Mouse (Mus musculus) neural tube, embryonic 14.5 days (tissue): ENCODE results near the gene Dclre1b. TPM values are rescaled to one million over a fixed set of nuclear protein-coding genes. Genes with fewer than 3 reads are reported as not detected.
"Not testable (repeated sequence)": the region's sequence is repeated elsewhere in the genome, so short reads cannot be mapped to it uniquely, and the experiment has no call there.

Experiments
- ATAC-seq: fragments of 200-750 bp; cut with Nextera tagmentation; 2 replicates; pipeline ENCODE4 v1.8.0; 2017; ENCODE audit warnings: low read depth, mild to moderate bottlenecking, moderate TSS enrichment, moderate library complexity
- H3K27ac ChIP-seq: fragments of 300-500 bp; sonication (generic); 2 replicates; pipeline ENCODE4 v1.5.1; 2014; ENCODE audit warnings: low read depth, mild to moderate bottlenecking, control low read depth, low read length, moderate library complexity, mixed read lengths
- H3K27me3 ChIP-seq: fragments of 300-500 bp; sonication (generic); 2 replicates; pipeline ENCODE4 v1.6.1; 2014; ENCODE audit warnings: low read length; ENCODE audit not compliant: control insufficient read depth, insufficient read depth
- H3K36me3 ChIP-seq: fragments of 300-500 bp; sonication (generic); 2 replicates; pipeline ENCODE4 v1.6.1; 2014; ENCODE audit warnings: low read length, mixed read lengths; ENCODE audit not compliant: control insufficient read depth, insufficient read depth
- H3K4me1 ChIP-seq: fragments of 300-500 bp; sonication (generic); 2 replicates; pipeline ENCODE4 v1.6.1; 2014; ENCODE audit warnings: low read length; ENCODE audit not compliant: control insufficient read depth, insufficient read depth
- H3K4me2 ChIP-seq: fragments of 300-500 bp; sonication (generic); 2 replicates; pipeline ENCODE4 v1.6.1; 2014; ENCODE audit warnings: mild to moderate bottlenecking, low read depth, low read length, control low read depth
- H3K4me3 ChIP-seq: fragments of 300-500 bp; sonication (generic); 2 replicates; pipeline ENCODE4 v1.5.1; 2014; ENCODE audit warnings: low read depth, low read length, control low read depth, mixed read lengths
- H3K9ac ChIP-seq: fragments of 300-500 bp; sonication (generic); replicated peaks from 2 replicates; pipeline ENCODE4 v1.6.1; 2014; ENCODE audit warnings: low read depth, mild to moderate bottlenecking, control low read depth, low read length, mixed read lengths
- H3K9me3 ChIP-seq: fragments of 300-500 bp; sonication (generic); 2 replicates; pipeline ENCODE4 v1.6.1; 2016; ENCODE audit warnings: low read length; ENCODE audit not compliant: control insufficient read depth
- WGBS: fragments of 180-500 bp; shearing (Covaris S2); extraction: QIAGEN DNeasy Blood & Tissue Kit; methylation state at CpG from one replicate; pipeline ENCODE4 v1.1.7; 2014; 5-methylcytosine and 5-hydroxymethylcytosine counted together
- polyA plus RNA-seq: library from polyadenylated mRNA; unstranded; fragments of >200 nt; fragmentation: Nextera tagmentation; extraction: Ambion mirVana; gene quantifications from 2 replicates; pipeline ENCODE4 v1.2.1, GENCODE M21; 2014

The Dclre1b gene
- polyA plus RNA-seq, 1 experiment from 2014 or later, result 22.6 TPM

DNA sequence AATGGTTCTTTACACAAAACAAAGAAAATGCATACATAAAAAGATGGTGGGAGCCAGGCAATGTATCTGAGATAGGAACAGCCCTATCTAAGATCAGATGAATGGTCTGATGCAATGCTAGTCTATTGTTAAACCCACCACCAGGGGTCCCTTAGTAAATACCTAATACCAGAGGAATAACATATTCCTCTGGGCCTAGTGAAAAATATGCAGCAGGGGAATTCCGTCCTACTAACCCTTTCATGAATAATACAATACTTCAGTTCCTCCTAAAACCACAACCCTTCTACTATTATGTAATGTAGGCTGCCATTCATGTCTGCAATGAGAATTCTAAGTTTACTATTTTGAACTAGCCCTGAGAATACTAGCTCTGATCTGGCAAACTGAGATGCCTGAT is 21.4 kb upstream of the Dclre1b start:
- H3K36me3 ChIP-seq, H3K9me3 ChIP-seq, H3K4me3 ChIP-seq, ATAC-seq, H3K4me2 ChIP-seq, H3K4me1 ChIP-seq, H3K27me3 ChIP-seq, H3K27ac ChIP-seq, H3K9ac ChIP-seq: not testable (repeated sequence)
- WGBS, result 60% methylated on average over 1 of the region's 1 CpGs

DNA sequence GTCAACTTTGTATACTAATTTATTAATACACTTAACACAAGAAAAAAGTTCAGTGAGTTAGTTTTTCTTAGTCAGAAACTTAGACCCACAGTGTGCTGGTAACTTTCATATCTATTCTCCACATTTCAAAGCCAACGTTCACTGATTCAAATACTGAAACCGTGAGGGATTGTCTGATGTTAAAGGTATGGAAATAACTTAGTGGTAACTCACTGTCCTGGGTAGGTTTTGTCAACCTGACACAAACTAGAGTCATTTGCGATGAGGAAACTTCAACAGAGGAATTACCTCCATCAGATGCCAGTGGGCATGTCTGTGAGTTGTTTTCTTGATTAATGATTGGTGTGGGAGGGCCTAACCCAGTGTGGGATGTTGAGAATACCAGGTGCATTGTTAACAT is 19.8 kb upstream of the Dclre1b start:
- Histone ChIP-seq H3K27ac (no peak overlapping the region), H3K4me3 (no peak overlapping the region), H3K27me3 (no peaks in the 10 kb centered on the region), H3K4me1 (no peaks in the 10 kb centered on the region), H3K4me2 (no peak overlapping the region), H3K9me3 (no peaks in the 10 kb centered on the region), H3K9ac (no peak overlapping the region), H3K36me3 (no peaks in the 10 kb centered on the region)
- WGBS, result 87% methylated on average over 3 of the region's 3 CpGs
- ATAC-seq, result no peak

DNA sequence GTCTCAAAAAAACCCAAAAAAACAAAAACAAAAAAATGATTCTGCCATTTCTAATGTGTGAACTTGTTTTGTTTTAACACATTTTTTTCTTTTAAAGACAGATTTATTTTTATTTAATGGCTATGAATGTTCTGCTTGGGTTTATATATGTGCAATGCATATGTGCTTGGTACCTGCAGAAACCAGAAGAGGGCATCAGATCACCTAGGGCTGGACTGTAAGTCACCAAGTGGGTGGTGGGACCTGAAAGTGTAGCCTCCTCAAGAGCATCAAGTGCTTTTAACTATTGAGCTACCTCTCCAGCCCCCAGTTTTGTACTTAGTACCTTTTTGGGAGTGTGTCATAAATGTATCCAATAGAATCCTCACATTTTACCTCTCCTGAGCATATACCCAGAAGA is 18.3 kb upstream of the Dclre1b start:
- no peak for ATAC-seq
- H3K4me2 ChIP-seq, result no peak overlapping the region
- H3K27me3 ChIP-seq, result no peaks in the 10 kb centered on the region
- no peak overlapping the region for H3K27ac ChIP-seq
- no peak overlapping the region for H3K4me3 ChIP-seq
- no peaks in the 10 kb centered on the region for H3K9me3 ChIP-seq
- H3K4me1 ChIP-seq, result no peaks in the 10 kb centered on the region
- H3K9ac ChIP-seq, result no peak overlapping the region
- H3K36me3 ChIP-seq, result no peaks in the 10 kb centered on the region

DNA sequence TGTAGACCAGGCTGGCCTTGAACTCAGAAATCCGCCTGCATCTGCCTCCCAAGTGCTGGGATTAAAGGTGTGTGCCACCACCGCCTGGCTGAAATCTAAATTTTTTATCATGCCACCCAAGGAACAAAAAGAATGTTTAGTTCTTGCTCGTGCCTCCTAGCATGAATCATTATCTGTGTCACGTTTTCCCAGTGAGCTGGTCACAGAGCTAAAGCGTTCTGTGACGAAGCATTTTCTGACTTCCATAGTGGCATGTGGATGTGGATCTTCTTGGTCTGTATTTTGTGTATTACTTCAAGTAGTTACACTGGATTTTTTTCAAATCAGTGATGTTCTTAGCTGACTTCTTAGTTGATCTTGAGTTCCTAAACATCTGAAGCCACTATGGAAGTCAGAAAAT is 1.7 kb upstream of the Dclre1b start:
- H3K9me3 ChIP-seq, result no peaks in the 10 kb centered on the region
- H3K4me1 ChIP-seq, result peaks cover 4% of the 10 kb centered on the region; the same call in 1 of the 2 replicates
- H3K27ac ChIP-seq, result no peak overlapping the region
- no peaks in the 10 kb centered on the region for H3K27me3 ChIP-seq
- no peak overlapping the region for H3K9ac ChIP-seq
- no peak overlapping the region for H3K4me2 ChIP-seq
- no peak for ATAC-seq
- H3K4me3 ChIP-seq, result no peak overlapping the region
- peaks cover 12% of the 10 kb centered on the region; the same call in 1 of the 2 replicates for H3K36me3 ChIP-seq
- 92% methylated on average over 6 of the region's 6 CpGs for WGBS

DNA sequence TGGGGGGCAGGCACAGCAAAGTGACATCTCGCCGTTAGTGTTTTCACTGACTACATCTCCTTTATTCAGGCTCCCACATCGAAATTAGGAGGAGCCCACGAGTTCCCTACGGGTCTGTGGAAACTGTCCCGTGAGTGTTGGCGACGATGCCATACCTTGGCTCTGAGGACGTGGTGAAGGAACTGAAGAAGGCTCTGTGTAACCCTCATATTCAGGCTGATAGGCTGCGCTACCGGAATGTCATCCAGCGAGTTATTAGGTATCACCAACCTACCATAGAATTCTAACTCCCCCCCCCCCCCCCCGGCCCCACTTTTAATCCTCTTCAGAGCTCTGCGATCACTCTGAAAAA is 531 bp upstream of the Dclre1b start:
- H3K9ac ChIP-seq, result peak overlapping the region; percentile 76
- no peaks in the 10 kb centered on the region for H3K9me3 ChIP-seq
- no peaks in the 10 kb centered on the region for H3K27me3 ChIP-seq
- ATAC-seq, result peak; percentile 62
- peak overlapping the region; percentile 83 for H3K4me2 ChIP-seq
- peak overlapping the region; percentile 73 for H3K4me3 ChIP-seq
- H3K27ac ChIP-seq, result peak overlapping the region; percentile 86
- peaks cover 10% of the 10 kb centered on the region for H3K36me3 ChIP-seq
- H3K4me1 ChIP-seq, result peaks cover 4% of the 10 kb centered on the region; the same call in 1 of the 2 replicates
- 4% methylated on average over 14 of the region's 14 CpGs for WGBS

DNA sequence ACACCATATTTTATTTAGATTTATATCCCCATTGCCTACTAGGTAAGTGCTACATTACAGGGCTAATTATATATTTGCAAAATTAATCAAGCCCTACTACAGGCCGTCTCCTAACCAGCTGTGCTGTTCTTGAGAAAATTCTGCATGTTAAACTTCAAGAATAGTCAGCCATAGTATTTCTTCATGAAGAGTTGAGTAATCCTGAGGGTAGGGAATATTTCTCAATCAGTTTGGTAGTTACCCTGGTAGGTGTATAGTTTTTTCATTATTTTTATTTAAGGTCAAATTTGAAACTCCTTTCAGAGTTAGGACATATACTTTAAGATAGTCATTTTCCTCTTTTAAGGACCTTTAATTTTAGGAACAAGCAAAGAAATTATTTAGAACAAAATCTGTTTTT is 3.6 kb downstream of the Dclre1b start:
- H3K27me3 ChIP-seq, result no peaks in the 10 kb centered on the region
- H3K9ac ChIP-seq, result no peak overlapping the region
- no peaks in the 10 kb centered on the region for H3K9me3 ChIP-seq
- H3K27ac ChIP-seq, result no peak overlapping the region
- 91% methylated on average over 1 of the region's 1 CpGs for WGBS
- H3K4me2 ChIP-seq, result no peak overlapping the region
- ATAC-seq, result no peak
- no peak overlapping the region for H3K4me3 ChIP-seq
- H3K36me3 ChIP-seq, result peaks cover 22% of the 10 kb centered on the region
- peaks cover 4% of the 10 kb centered on the region; the same call in 1 of the 2 replicates for H3K4me1 ChIP-seq

DNA sequence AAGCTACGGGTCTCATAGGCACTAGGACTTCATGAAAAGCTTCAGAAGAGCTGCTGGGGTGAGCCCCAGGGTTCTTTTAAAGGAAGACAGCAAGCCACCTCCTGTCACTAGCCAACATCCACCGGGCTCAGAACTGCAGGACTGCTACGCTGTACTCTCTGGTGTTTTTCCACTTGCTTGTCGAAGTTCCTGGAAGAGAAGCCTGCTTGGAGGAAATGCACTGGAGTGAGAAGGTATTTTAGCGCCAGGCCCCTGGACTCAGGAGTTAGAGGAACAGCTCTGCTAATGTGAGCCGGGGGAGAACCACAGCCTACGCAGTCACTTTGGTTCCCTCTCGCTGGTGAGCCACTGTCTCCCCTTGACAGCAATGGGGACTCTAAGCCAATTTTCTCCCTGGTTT is 6.4 kb downstream of the Dclre1b start:
- no peak overlapping the region for H3K27ac ChIP-seq
- H3K4me1 ChIP-seq, result no peaks in the 10 kb centered on the region; the same call in 1 of the 2 replicates
- H3K4me3 ChIP-seq, result no peak overlapping the region
- 93% methylated on average over 8 of the region's 8 CpGs for WGBS
- H3K36me3 ChIP-seq, result peaks cover 22% of the 10 kb centered on the region
- no peaks in the 10 kb centered on the region for H3K27me3 ChIP-seq
- no peak overlapping the region for H3K4me2 ChIP-seq
- H3K9me3 ChIP-seq, result no peaks in the 10 kb centered on the region
- no peak overlapping the region for H3K9ac ChIP-seq
- no peak for ATAC-seq

DNA sequence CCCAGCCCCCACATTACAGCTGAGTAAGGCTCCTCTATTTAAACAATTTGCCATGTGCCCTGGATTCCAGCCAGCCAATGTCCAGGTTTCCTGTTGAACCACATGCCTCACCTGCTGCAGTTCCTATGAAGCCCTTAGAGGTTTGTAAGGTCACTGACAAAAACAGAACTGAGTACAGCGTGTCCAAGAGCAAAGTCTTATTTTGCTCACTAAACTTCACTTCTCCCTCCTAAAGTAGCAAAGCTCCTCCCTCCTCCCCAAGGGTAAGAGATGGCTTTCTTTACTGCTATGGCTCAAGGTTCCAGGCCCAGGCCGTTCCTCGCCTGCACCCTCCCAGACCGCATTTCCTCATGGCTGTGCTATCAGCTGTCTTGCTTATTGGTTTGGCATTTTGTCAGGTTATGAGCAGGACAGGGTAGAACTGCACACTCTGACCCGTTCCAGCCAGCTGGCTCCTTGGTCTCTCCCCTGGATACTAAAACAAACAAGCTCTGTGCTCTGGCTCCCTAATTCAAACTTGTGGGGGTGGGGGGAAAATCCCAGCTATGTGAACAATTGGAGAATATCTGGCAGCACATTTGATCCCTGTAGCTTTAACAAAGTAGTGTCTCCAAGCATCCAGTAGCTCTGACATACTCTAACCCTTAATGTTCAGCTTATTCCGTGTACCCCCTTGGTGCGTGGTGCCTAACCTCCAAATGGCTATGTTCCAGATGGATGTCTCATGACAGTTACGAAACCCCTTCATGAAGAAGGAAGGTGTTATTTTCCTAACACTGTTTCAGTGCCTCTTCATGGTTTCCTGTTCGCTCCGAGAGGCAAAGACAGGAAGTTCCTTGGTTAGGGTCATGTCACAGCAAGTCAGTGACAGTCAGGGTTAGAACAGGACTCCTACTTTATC is 7.4 kb downstream of the Dclre1b start:
- 84% methylated on average over 10 of the region's 10 CpGs for WGBS
- no peak overlapping the region for H3K4me2 ChIP-seq
- ATAC-seq, result no peak
- H3K27me3 ChIP-seq, result no peaks in the 10 kb centered on the region
- H3K9ac ChIP-seq, result no peak overlapping the region
- H3K9me3 ChIP-seq, result no peaks in the 10 kb centered on the region
- peaks cover 19% of the 10 kb centered on the region for H3K36me3 ChIP-seq
- H3K4me3 ChIP-seq, result no peak overlapping the region
- no peak overlapping the region for H3K27ac ChIP-seq
- H3K4me1 ChIP-seq, result no peaks in the 10 kb centered on the region

DNA sequence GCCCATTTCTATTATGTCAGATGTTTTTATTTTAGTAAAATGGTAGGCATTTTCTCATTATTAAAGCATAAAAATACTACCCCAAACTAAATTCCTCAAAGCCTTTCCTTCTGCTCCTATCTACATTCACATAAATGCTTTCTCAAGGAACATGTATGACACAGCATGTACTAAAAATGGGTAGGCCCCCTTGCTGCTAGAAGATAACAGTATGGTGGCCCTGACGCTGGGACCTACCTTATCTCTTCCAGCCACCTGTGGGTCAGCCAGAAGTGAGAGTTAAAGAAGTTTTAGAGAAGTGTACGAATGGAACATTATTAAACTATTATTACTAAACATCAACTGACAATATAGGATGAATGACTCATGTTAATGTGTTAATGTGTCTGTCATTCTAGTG is 9.7 kb downstream of the Dclre1b start:
- ATAC-seq, result no peak
- H3K4me3 ChIP-seq, result no peak overlapping the region

More for the DNA sequence above, 9.7 kb downstream of the Dclre1b start:
- H3K27ac ChIP-seq, result no peak overlapping the region
- H3K9me3 ChIP-seq, result no peaks in the 10 kb centered on the region
- H3K27me3 ChIP-seq, result no peaks in the 10 kb centered on the region; the same call in 1 of the 2 replicates
- H3K36me3 ChIP-seq, result peaks cover 11% of the 10 kb centered on the region
- no peak overlapping the region for H3K4me2 ChIP-seq
- WGBS, result 79% methylated on average over 2 of the region's 2 CpGs
- no peak overlapping the region for H3K9ac ChIP-seq
- H3K4me1 ChIP-seq, result no peaks in the 10 kb centered on the region
